Mouse (Mus musculus) T-helper 1 cell (primary cell): ENCODE measurements around the gene Isoc2b.
"Not testable (repeated sequence)": the region's sequence is repeated elsewhere in the genome, so short reads cannot be mapped to it uniquely, and the experiment has no call there.

Experiments used
- in situ Hi-C: fragments of 300-600 bp; cut with MboI, MseI; formaldehyde crosslinking; loops from one replicate; pipeline ENCODE4 v1.15.1; 2025; ENCODE audit warnings: high pct_unique_total_duplicates

The Isoc2b gene

GRCm38 (mm10) chr7:4866631-4867180 lies 3.4 kb downstream of the Isoc2b start:
- in situ Hi-C loops, result no loop called here

- in situ Hi-C loops, result no loop called here
Measured at GRCm38 (mm10) chr7:4865579-4866493, 4.2 kb downstream of the Isoc2b start.

- in situ Hi-C loops, result no loop called here
Measured at GRCm38 (mm10) chr7:4865090-4865489, 5.0 kb downstream of the Isoc2b start.

- in situ Hi-C loops, result no loop called here
Measured at GRCm38 (mm10) chr7:4864130-4864845, 5.8 kb downstream of the Isoc2b start.

GRCm38 (mm10) chr7:4863541-4864080 lies 6.4 kb downstream of the Isoc2b start:
- in situ Hi-C loops, result no loop called here

- in situ Hi-C loops, result no loop called here
Measured at GRCm38 (mm10) chr7:4863041-4863440, 7.0 kb downstream of the Isoc2b start.

- in situ Hi-C loops, result not testable (repeated sequence)
Measured at GRCm38 (mm10) chr7:4860926-4861325, 9.1 kb downstream of the Isoc2b start.

- in situ Hi-C loops, result no loop called here
Measured at GRCm38 (mm10) chr7:4859418-4859978, 10.6 kb downstream of the Isoc2b start.

GRCm38 (mm10) chr7:4857321-4857720 lies 12.7 kb downstream of the Isoc2b start:
- in situ Hi-C loops, result no loop called here

GRCm38 (mm10) chr7:4856508-4856907 lies 13.6 kb downstream of the Isoc2b start:
- in situ Hi-C loops, result no loop called here

- in situ Hi-C loops, result no loop called here
Measured at GRCm38 (mm10) chr7:4853613-4854012, 16.4 kb downstream of the Isoc2b start.

GRCm38 (mm10) chr7:4851315-4851688 lies 18.8 kb downstream of the Isoc2b start:
- in situ Hi-C loops, result no loop called here

- in situ Hi-C loops, result no loop called here
Measured at GRCm38 (mm10) chr7:4850621-4851314, 19.3 kb downstream of the Isoc2b start.

GRCm38 (mm10) chr7:4849372-4849771 lies 20.7 kb downstream of the Isoc2b start:
- in situ Hi-C loops, result no loop called here

- in situ Hi-C loops, result no loop called here
Measured at GRCm38 (mm10) chr7:4844917-4845309, 25.1 kb downstream of the Isoc2b start.

- in situ Hi-C loops, result no loop called here
Measured at GRCm38 (mm10) chr7:4844245-4844916, 25.7 kb downstream of the Isoc2b start, which contains the start of gene Shisa7. Gene Shisa7 (minus strand): TSS chr7:4844696.

- in situ Hi-C loops, result no loop called here
Measured at GRCm38 (mm10) chr7:4843604-4844244, 26.3 kb downstream of the Isoc2b start.

GRCm38 (mm10) chr7:4842634-4843131 lies 27.4 kb downstream of the Isoc2b start:
- in situ Hi-C loops, result no loop called here

- in situ Hi-C loops, result no loop called here
Measured at GRCm38 (mm10) chr7:4842077-4842476, 28.0 kb downstream of the Isoc2b start.

GRCm38 (mm10) chr7:4837639-4838038 lies 32.4 kb downstream of the Isoc2b start:
- in situ Hi-C loops, result no loop called here
